Mouse (Mus musculus): Measurements from ENCODE around the gene Ddx4. TPM values are rescaled to one million over a fixed set of nuclear protein-coding genes. Genes with fewer than 3 reads are reported as not detected.

Ddx4 gene
- total RNA-seq, 2 experiments from 2014 or later = 1.7 to 2.0 TPM

DNA sequence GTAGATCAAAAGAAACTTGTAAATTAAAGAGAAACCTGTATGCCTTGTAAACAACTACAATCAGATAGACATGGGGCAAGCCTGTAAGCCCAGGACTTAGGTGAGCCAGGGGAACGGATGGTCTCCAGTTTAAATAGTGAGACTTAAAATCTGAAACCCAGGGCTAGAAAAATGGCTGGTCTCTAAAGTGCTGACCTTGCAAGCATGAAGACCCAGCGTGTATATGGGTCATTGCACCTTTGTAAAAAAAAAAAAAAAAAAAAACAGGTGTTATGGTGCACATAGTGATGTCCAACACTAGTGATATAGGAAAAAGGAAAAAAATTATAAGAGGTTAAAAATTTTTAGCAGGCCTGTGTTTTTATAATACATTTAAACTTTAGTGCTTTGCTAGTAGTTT lies 9.4 kb upstream of the Ddx4 start:
- no peak for DNase-seq (ENCODE audit: low spot score in 2 of 2)
- peak overlapping the region; percentile 89 for H3K4me3 ChIP-seq
- TF ChIP-seq CTCF (conservative IDR thresholded peaks at IDR 0.05) = no peak
- H3K27ac ChIP-seq = no peak overlapping the region

GRCm38 (mm10) chr13:112660574-112661381 lies 8.5 kb upstream of the Ddx4 start, which contains the start of gene Slc38a9:
TSS of gene Slc38a9 (plus strand) at chr13:112660751.
- TF ChIP-seq CTCF (conservative IDR thresholded peaks at IDR 0.05) = no peak
- peak; percentile 93 to 97 for DNase-seq (ENCODE audit: low spot score in 2 of 2)
- Histone ChIP-seq H3K27ac (peak within 1 kb of the TSS; percentile 92), H3K4me3 (peak within 1 kb of the TSS; percentile 89)

DNA sequence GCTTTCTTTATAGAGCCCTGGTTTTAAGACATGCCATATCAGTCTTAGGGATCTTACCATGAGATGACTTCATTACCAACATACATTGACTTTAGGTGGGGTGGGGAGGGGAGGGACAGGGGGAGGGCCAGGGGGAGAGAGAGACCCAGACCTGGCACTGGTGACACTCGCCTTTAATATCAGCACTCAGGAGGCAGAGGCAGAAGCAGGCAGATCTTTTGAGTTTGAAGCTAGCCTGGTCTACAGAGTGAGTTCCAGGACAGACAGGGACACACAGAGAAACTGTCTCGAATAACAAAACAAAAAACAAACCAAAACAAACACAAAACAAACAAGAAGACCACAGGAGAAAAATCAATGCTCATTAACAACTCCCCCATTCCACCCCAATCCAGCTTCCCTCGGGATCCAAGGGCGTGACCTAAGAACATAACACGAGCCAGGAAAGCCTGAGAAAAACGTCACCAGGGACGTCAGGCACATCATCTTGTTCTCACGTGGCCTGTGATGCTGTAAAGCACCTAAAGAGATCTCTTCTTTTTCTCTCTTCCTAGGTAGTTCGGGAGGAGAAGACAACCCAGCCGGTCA lies 7.8 kb upstream of the Ddx4 start:
- peak overlapping the region; percentile 92 for H3K27ac ChIP-seq
- no peak for TF ChIP-seq CTCF (conservative IDR thresholded peaks at IDR 0.05)
- DNase-seq (ENCODE audit: low spot score in 2 of 2) = no peak
- peak overlapping the region; percentile 89 for H3K4me3 ChIP-seq

- H3K4me3 ChIP-seq = no peak overlapping the region
- TF ChIP-seq CTCF (conservative IDR thresholded peaks at IDR 0.05) = no peak
- no peak for DNase-seq (ENCODE audit: low spot score in 2 of 2)
- H3K27ac ChIP-seq = no peak overlapping the region
Measured at GRCm38 (mm10) chr13:112651183-112651582, 1.1 kb downstream of the Ddx4 start.

DNA sequence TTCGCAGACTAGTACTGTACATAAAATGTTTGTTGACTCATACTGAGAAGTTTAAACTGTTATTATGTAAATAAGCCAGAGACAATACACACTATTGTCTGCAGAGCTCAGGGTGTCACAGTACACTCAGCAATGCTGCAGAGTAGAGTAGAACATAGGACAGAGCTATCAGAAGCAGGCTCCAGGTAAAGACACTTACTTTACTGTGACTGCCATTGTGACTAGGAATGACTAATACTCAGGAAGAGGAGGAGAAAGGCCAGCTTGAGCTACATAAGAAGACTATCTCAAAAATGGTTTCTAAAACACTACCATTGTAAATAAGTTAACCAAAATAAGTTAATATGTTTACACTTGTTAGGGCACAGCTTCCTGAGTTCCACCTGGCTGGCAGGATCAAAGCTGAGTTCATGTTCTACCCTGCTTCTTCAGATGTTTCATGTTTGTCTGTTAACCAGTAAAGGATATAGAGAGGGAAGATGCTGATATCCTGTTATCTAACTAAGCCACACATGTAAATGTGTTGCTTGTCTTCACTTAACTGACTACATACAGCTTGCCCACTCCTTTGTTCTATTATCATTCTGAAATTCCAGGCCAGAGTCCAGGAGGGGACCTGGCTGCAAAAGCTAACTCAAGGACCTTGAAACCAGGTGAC lies 6.6 kb downstream of the Ddx4 start:
- H3K27ac ChIP-seq = no peak overlapping the region
- no peak for TF ChIP-seq CTCF (conservative IDR thresholded peaks at IDR 0.05)
- no peak overlapping the region for H3K4me3 ChIP-seq
- DNase-seq (ENCODE audit: low spot score in 2 of 2) = no peak

- TF ChIP-seq CTCF (conservative IDR thresholded peaks at IDR 0.05) = no peak
- Histone ChIP-seq H3K4me3 (no peak overlapping the region), H3K27ac (no peak overlapping the region)
- DNase-seq (ENCODE audit: low spot score in 2 of 2) = no peak
Measured at GRCm38 (mm10) chr13:112644996-112645395, 7.3 kb downstream of the Ddx4 start.

- H3K27ac ChIP-seq = no peak overlapping the region
- no peak overlapping the region for H3K4me3 ChIP-seq
- no peak for DNase-seq (ENCODE audit: low spot score in 2 of 2)
- TF ChIP-seq CTCF (conservative IDR thresholded peaks at IDR 0.05) = no peak
Measured at GRCm38 (mm10) chr13:112642897-112643296, 9.4 kb downstream of the Ddx4 start.

GRCm38 (mm10) chr13:112639111-112639510 lies 13.2 kb downstream of the Ddx4 start:
- no peak overlapping the region for H3K27ac ChIP-seq
- no peak for DNase-seq (ENCODE audit: low spot score in 2 of 2)
- no peak overlapping the region for H3K4me3 ChIP-seq
- no peak for TF ChIP-seq CTCF (conservative IDR thresholded peaks at IDR 0.05)

GRCm38 (mm10) chr13:112636498-112636897 lies 15.8 kb downstream of the Ddx4 start:
- no peak for TF ChIP-seq CTCF (conservative IDR thresholded peaks at IDR 0.05)
- no peak overlapping the region for H3K4me3 ChIP-seq
- H3K27ac ChIP-seq = no peak overlapping the region
- DNase-seq (ENCODE audit: low spot score in 2 of 2) = no peak

- DNase-seq (ENCODE audit: low spot score in 2 of 2) = no peak
- TF ChIP-seq CTCF (conservative IDR thresholded peaks at IDR 0.05) = no peak
- Histone ChIP-seq H3K27ac (no peak overlapping the region), H3K4me3 (no peak overlapping the region)
Measured at GRCm38 (mm10) chr13:112635174-112635837, 17.0 kb downstream of the Ddx4 start.

DNA sequence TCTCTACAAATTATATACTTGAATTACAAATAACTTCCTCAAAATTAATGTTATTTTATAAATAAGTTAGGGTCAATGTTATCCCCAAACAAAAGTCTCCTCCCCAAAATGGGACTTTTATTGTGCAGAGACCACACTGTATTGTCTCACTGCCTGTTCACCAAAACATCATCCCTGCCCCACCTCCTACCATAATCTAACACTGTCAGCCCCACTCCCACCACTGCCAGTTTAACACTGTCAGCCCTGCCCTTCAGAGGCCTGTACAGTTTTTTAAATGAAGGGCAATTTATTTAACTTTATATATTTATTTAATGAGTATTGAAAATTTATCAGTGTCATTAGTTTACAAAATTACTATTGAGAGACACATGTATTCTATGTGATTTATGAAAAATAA lies 26.7 kb downstream of the Ddx4 start:
- TF ChIP-seq CTCF (conservative IDR thresholded peaks at IDR 0.05) = no peak
- no peak overlapping the region for H3K4me3 ChIP-seq
- DNase-seq (ENCODE audit: low spot score in 2 of 2) = no peak
- H3K27ac ChIP-seq = no peak overlapping the region

DNA sequence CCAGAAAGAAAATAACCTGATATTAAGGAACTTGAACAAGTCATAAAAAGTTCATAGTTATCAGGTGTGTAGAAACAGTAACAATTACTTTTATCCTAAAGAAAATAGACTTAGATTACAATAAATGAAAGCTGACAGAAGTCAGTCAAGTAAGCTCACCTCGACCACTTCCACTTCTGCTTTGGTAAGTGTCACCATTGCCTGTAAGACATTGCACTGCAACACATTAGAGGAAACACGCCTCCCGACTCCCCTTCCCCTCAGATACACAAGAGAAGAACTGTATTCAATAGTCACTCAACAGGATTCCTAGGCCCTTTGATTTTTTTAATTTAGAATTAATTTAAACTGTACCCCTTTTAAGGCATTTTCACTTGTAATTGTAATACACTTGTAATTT lies 27.7 kb downstream of the Ddx4 start:
- no peak for TF ChIP-seq CTCF (conservative IDR thresholded peaks at IDR 0.05)
- DNase-seq (ENCODE audit: low spot score in 2 of 2) = no peak
- Histone ChIP-seq H3K4me3 (no peak overlapping the region), H3K27ac (no peak overlapping the region)

- no peak for TF ChIP-seq CTCF (conservative IDR thresholded peaks at IDR 0.05)
- Histone ChIP-seq H3K27ac (no peak overlapping the region), H3K4me3 (no peak overlapping the region)
- no peak for DNase-seq (ENCODE audit: low spot score in 2 of 2)
Measured at GRCm38 (mm10) chr13:112623656-112624055, 28.6 kb downstream of the Ddx4 start.
